Mouse (Mus musculus): ENCODE results near the gene Pimreg.

The Pimreg gene

DNA sequence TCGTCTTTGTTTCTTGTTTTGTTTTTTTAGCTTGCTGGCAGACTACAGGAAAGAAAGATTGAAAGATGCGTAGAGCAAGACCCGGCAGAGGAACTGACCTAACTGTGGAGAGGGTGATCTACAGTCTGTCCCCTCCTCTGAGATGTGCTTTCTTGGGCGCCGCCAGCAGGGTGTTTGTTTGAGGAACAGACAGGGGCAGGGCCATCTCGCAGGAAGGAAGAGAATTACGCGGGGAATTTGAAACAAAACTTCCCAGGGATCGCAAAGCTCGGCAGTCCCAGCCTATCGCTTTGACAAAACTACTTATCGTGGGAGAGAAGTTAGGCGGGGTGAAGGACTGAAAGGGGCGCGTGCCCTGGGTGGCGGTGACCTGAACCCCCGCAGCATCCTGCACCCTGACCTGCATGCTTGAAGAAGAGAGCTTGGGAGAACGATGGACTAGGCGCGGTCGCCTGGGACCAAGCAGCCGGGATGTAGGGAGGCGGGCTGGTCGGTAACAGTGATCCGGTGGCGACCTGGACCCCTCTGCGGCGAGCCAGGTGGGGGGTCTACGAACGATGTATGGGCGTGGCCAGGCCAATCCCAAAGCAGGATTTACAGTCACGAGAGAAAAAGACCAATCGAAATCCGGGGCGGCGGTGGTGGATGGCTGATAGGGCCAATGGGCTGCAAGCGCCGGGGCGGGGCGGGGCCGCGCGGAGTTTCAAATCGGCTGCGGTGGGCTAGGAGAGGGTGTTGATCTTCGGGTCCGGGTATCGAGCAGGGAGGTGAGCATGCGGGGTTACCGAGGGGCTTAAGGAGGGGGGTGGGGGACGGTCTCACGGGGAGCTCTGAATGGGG is at the start of gene Pimreg:
Gene Pimreg, plus strand, starts transcription at position 265 of the 840 bp plus-strand sequence.
- peak; percentile 72 for DNase-seq (ENCODE audit: low spot score)

DNA sequence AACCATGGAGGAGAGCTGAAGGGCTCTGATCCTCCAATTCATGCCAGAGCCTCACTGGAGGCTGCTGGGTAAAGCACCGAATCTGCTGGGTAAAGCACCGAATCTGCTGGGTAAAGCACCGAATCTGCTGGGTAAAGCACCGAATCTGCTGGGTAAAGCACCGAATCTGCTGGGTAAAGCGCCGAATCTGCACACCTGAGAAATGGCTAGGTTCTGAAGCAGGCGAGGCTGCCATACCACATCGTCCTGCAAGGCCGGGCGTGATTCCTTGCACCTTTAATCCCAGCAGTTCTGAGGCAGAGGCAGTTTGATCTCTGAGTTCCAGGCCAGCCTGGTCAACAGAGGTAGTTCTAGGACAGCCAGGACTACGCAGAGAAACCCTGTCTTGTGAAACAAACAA is 49.4 kb upstream of the Pimreg start:
- DNase-seq (ENCODE audit: low spot score): no peak

DNA sequence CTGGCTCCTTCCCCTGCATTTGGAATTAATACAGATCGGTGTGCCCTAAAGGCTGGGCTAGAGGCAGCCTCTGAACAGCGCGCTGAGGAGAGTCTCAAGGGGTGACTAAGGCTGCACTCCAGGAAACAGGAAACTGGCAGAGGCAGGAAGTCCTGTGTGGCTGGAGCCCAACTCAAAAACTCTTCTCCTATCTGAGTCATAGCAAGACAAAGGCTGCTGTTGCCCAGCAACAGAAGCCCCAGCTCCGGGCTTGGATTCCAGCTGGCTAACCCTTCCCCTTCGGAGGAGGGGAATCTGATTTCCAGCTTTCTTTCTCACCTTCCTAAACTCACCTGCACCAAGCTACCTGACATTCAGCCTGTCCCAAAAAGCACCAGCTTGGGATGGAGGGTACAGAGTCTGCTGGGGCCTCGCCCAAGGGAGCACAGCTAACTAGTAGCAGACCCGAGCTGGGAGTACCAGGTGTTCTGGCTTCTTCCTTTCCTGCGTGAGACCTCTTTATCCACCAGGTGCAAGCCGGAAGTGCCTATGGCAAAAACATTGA is 45.8 kb upstream of the Pimreg start:
- DNase-seq (ENCODE audit: low spot score): no peak

DNA sequence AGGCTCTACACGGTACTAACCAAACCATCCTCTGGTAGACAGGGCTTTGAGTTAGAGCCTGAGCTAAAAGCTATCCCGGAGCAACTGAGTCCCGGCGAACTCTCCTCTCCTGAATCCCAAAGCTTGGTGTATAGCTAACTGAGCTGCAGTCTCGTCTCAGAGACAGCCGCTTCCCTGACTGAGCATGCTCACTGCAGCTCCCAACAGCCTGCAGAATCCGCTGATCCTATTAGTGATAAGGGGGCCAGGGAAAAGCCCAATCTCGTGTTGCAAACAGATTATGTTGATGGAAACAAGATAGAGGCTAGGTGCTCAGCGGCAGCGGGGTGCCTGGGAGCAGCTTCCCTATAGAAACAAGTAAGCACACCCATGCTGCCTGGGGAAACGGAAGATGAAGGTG is 45.0 kb upstream of the Pimreg start:
- no peak for DNase-seq (ENCODE audit: low spot score)

DNA sequence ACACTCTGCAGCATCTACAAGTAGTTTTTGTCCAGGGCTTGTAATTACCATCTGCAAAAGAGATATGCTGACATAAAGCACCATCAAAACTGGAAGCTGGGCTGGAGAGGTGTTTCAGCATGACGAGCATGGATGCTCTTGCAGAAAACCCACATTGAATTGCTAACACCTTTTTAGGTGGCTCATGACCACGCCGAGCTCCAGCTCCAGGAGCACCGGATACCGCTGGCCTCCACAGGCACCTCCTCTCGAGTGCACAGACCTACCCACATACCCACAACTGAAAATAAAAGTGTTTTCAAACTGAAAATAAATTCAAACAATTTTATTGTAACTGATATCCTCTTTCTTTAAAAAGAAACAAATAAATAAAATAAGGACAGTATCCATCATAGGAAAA is 41.6 kb upstream of the Pimreg start:
- DNase-seq (ENCODE audit: low spot score): no peak

DNA sequence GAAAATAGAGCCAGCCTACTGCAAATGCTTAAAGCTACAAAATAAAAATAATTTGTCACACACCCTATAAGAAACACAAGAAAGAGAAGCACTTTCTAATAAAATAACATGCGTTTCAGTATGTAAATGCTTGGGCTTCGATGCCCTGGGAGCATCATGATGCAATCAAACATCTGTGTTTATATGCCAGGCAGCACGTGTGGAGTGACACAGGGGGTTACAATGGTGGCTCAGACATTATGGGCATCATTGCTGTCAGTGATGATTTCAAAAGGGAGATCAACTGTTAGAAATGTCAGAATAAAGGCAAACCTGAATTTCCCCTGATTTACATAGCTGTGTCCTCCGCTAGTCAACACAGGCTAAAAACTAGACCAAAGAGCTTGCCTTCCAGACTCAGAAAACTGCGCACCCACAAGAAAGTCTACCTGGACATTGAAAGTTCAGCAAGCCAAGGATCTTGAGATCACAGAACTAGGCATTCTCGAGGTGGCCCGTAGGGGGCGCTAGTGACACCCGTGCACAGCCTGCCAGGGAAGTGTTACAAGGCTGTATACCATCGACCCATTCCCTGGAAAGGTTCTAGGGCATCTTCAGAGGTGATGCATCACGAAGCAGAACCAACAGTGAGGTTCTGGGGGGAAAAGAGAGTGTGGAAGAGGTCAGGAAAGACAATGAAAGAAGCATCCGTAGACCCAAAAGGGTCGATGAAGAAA is 39.5 kb upstream of the Pimreg start:
- no peak for DNase-seq (ENCODE audit: low spot score)

DNA sequence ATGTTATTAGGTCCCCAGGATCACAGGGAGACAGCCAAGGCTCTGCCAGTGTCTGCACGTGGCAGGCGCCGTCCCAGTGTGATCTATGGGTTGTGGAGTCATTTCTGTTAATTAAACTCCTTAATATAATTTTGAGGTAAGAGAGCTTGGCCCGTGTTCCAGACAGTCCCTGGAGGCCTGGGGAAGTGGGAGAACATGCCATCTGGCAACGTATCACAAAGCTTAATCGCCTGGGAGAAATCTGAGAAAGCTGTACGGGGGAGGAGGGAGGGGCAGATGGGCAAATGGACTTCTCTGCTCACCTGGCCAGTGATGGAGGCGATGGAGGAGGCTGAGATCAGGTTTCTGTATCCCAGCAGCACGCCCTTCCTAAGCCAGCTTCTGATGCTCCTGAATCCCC is 38.7 kb upstream of the Pimreg start:
- DNase-seq (ENCODE audit: low spot score): no peak

DNA sequence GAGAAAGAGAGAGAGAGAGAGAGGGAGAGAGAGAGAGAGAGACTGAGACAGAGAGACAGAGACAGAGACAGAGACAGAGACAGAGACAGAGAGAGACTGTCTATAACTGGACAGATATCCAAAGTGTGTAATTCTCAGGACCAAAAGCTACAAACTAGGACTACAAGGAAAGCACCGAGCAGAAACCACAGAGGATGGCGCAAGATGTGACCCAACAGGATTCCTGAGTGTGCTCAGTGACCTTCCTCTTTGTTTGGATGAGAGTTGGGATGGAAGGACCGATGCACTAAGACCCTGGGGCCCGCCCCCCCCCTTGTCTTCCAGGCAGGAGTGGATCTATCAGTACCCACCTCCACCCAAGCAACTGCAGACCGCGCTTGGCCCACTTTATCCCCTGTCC is 36.3 kb upstream of the Pimreg start:
- DNase-seq (ENCODE audit: low spot score): no peak

DNA sequence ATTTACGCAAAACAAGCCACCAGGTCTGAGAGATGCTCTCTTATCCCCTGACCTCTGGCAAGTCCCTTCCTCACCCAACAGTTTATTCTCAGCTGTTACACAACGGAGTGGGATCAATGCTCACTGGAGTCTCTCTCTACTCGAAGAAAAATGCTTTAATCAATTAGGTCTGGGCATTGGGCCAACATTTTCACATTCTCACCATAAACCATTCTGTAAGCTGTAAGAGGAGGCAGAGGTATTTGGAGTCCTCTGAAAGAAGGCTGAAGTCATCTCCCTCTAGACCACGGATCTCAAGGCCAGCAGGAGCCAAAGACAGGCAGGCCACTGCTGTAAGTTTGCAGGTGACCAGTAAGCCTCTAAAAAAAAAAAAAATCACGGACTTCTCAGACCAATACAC is 31.5 kb upstream of the Pimreg start:
- DNase-seq (ENCODE audit: low spot score): no peak

DNA sequence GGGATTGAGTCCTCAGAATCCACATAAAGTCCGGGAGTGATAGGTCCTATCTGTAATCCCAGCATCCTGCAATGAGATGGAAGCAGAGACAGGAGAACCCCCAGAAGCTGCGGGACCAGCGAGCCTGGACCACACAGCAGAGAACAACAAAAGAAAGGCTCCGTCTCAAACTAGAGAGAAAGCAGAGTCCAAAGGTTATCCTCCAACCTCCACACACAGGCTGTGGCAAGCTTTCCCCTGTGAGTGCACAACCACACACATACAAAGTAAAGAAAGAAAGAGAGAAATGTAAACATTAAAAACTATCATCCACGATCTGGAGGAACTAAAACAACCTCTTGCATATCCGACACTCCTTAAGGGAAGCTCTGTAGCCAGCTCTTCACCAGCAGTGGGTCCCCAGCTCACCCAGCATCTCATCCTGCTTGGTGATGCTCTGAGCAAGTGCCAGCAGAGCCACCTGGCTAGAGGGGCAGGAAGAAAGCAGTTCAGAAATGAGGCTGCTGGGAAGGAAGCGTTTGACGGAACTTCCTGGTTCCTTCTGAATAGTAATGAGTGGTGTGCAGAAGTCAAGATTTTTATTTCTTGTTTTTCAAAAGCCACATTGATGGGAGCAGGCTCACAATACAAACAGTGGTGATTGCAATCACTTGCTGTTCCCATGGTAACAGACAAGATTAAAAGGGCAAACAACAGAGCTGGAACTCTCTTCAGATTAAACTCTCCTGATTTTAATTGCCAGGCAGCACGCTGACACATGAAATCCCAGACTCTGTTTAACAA is 30.7 kb upstream of the Pimreg start:
- DNase-seq (ENCODE audit: low spot score): no peak

DNA sequence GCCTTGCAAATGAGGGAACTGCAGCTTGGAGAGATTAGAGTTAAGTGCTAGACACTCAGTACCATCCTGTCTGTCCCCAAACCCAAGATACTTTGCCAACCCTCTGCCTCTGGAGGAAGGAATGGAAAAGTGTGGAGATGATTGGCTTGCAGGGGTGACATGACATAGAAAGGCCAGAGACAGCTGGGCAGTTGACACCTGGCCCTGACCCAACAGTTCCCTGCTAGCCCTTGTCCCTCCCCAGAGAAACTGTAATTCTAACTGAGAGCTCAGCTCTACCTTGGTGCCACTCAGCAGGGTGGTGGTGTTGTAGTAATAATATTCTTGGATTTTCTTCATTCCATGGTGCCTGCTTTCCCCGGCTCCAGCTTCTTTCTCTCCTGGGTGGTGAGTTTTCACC is 29.9 kb upstream of the Pimreg start:
- DNase-seq (ENCODE audit: low spot score): no peak

DNA sequence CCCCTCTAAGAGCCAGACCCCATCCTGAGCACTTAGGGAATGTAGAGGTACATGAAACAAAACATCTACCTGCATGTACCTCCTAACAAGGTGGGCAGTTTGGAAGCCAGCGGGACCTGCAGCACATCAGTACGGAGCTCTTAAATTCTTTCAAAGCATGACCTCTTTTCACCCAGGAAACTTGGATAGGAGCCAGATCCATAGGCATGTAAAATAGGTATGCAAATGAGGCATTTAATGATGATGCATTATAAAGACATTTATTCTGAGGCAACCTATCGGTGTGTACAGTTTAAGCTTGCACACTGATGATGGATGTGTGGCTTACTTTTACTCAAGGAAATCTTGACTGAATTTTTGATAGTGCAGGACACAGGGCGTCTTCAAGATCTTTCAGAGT is 27.2 kb upstream of the Pimreg start:
- no peak for DNase-seq (ENCODE audit: low spot score)

DNA sequence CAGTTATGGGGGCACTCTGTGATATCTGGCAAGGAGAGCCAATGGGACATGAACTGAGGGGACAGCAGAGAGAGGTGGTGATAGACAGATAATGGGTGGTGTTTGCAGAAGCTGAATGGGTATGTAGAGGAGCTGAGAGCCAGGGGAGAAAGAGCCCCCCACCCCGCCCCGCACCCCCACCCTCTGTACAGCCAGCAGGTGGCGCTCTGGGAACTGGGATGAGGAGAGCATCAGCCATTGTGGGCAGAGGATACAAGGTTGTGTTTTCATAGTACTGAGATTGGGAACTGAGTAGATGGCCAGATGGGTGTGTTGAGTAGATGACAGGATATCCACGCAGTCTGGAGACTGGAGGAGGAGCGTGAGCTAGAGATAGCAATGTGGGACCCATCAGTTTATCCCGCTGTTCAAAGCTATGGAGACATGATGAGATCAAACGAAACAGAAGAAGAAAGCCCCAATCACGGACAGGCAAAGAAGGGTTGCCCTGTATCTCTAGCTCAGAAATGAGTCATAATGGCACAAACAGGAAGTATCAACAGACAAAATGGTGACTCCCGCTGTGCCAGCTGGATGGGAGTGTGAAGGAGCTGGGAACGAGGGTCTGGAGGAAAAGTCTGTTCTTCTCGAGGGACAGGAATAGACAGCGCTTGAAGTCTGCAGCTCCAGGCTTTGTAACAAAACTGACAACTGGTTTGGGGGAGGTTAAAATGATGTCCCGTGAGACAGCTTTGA is 25.1 kb upstream of the Pimreg start:
- no peak for DNase-seq (ENCODE audit: low spot score)

DNA sequence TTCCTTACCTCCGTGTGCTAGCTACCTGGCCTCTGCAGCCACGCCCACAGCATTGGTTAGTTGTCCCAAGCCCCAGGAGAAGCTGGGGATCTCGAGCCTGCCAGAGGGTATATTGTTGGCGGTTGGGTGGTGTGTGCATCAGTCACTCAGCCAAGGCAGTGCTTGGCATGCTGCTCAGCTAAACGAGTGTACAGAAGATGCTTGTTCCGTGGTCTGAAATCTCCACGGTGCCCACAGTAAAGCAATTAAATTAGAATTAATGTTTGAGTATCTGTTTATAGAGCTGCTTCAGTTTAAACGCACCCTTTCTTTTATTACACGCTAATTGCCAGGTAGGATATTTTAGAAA is 24.6 kb upstream of the Pimreg start:
- DNase-seq (ENCODE audit: low spot score): no peak

DNA sequence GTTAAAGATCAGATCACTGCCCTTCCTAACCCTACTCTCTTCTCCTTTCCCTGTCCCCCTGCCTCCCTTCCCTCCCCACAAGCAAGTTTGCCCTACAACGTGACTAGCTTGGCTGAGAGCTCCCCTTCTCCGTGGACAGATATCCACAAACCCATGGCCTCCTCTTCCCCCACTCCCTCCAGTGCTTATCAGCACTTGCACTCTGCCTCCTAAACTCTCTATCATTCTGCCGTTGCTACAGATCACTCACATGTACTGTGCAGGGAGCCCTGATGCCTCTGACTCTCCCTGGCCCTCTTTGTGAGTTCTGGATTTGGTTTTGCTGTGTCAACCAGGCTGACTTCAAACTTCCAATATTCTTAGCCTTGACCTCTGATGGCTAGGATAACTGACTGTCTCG is 20.8 kb upstream of the Pimreg start:
- no peak for DNase-seq (ENCODE audit: low spot score)

DNA sequence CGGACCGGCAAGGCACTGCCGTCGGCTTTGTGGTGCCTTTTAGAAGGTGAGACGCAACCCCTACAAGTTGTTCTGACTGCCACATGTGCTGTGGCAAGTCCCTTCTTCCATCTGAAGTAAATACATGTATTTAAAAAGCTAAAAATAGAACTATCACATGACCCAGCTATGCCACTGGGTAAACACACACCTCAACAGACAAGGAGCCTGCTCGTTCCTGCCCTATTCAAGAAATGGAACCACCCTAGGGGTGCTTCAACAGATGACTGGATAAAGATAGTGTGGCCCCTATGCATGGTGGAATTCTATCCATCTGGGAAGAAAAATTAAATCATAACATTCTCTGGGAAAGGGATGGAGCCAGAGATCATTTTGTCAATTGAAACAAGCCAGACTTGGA is 19.0 kb upstream of the Pimreg start:
- no peak for DNase-seq (ENCODE audit: low spot score)

DNA sequence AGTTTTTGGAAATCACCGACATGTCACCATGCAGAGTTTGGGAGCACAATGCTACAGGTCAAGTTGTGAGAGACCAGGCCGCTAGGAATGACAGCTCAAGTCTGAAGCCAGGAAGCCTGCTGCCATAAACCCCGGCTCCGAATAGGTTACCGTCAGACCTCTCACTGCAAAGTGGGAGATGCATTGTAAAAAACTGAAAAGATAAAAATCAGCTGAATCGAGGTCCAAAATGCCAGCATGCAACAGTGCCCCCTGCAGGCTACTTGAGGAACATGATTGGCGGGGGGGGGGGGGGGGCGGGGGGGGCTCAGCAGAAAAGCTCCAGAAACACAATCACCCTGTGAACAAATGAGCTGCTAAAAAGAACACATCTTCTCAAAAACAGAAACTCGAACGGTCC is 18.3 kb upstream of the Pimreg start:
- no peak for DNase-seq (ENCODE audit: low spot score)

DNA sequence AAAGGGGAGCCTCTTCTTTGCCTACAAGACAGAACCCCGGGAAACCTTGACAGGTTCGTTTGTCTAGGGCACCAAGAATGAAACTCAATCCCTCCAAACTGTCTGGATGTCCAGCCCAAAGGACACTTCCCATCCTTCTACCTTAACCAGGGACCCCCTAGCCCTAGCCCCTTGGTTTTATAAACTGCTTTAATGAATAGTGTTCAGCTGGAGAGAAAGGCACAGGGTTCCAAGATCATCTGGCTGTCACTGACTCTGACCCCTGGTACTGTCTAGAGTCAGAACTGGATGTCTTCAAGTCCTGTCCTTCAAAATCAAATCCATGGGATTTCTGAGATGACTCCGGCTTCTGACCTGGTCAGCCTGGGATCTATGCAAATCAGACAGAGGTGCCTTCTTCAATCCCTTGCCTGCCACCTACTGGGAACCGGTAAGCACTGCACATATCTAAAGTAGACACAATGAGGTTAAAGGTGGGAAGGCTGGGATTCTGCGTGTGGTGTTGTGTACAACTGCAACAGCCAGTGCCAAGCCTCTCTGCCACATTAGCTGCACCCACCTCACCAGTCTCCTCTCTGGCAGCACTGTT is 17.5 kb upstream of the Pimreg start:
- peak; percentile 11 for DNase-seq (ENCODE audit: low spot score)

DNA sequence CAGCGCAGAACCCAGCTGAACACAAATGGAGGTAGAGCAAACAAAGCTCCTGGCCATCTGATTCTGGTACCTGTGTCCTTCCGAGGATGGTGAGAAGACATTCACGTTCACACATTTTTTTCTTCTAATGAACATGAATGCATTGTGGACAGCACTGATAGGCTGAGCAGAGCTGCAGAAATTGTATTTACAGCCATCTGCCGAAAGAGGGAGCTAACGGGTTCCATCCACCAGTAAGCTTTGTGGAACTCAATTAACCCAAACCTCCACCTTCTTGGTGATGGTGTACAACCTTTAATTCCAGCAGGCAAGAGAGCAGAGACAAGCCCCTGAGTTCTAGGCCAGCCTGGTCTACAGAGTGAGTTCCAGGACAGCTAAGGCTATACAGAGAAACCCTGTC is 16.0 kb upstream of the Pimreg start:
- no peak for DNase-seq (ENCODE audit: low spot score)

DNA sequence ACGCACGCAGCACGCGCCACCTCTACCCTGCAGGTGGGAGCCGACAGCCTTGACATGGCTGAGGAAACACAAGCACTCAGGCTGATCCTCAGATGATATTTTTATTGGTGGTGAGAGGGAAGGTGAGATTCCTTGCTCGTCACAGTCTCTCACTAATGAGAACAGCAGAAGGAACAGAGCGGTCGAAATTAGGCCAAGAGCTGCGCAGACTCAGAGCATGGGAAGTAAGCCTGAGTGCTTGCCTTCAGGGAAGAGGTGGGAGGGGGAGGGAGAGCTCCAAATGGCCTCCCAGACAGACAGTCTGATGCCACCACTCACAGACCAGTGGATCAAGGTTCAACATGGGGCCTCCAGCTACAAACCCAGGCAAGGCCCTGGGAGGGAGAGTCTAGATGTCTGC is 15.3 kb upstream of the Pimreg start:
- DNase-seq (ENCODE audit: low spot score): no peak

DNA sequence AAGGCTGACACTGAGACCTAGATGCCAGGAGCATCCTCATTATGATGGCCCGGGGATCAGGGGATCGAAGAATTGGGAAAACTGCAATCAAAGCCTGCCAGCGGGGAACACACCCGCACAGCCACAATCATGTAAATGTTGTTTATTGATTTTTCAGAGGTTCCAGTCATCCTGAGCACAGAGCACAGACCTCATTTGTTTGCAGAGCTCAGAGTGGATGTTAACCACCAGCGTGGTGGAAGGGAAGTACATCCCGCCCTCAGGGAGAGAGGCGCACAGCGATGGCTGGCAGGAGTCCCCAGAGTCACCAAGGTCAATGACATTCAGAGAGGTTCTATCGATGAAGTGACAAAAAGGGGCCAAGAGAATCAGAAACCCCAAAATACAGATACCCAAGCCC is 14.0 kb upstream of the Pimreg start:
- no peak for DNase-seq (ENCODE audit: low spot score)

DNA sequence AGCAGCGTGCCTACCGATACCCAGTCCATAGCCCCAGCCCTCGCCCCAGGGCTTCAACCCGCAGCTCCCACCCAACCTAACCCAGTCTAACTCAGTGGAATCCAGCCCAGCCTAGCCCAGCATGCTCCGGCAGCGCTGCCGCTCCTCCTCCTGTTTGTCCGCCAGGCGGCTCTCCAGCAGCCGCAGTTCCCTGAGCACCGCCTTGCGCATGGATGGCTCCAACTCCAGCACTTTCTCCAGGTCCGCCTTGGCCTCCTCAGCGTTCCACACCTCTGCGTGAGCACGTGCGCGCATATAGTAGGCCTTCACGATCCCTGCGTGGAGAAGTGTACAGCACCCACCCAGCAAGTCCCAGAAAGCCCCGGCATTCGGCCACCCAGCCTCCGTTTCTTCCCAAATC is 12.7 kb upstream of the Pimreg start:
- DNase-seq (ENCODE audit: low spot score): peak; percentile 5

Data from ovary, postnatal 10 days (tissue).